Mouse (Mus musculus) neural tube, embryonic 13.5 days (tissue): ENCODE data around the gene Htr2b. TPM values are rescaled to one million over a fixed set of nuclear protein-coding genes. Genes with fewer than 3 reads are reported as not detected.
A peak's percentile ranks its signal among the peaks of the same experiment; 100 is the strongest.

Experiments used
- ATAC-seq: fragments of 200-750 bp; cut with Nextera tagmentation; 2 replicates; pipeline ENCODE4 v1.8.0; 2017; ENCODE audit warnings: low read depth, mild to moderate bottlenecking, moderate TSS enrichment, moderate library complexity
- H3K27ac ChIP-seq: fragments of 300-500 bp; sonication (generic); replicated peaks from 2 replicates; pipeline ENCODE4 v1.5.1; 2015; ENCODE audit warnings: moderate library complexity, mild to moderate bottlenecking, inconsistent platforms
- H3K27me3 ChIP-seq: fragments of 300-500 bp; sonication (generic); 2 replicates; pipeline ENCODE4 v1.6.1; 2015; ENCODE audit warnings: mild to moderate bottlenecking, inconsistent platforms
- H3K36me3 ChIP-seq: fragments of 300-500 bp; sonication (generic); 2 replicates; pipeline ENCODE4 v1.6.1; 2015; ENCODE audit warnings: mild to moderate bottlenecking, inconsistent platforms
- H3K4me1 ChIP-seq: fragments of 300-500 bp; sonication (generic); replicated peaks from 2 replicates; pipeline ENCODE4 v1.6.1; 2015; ENCODE audit warnings: inconsistent platforms
- H3K4me2 ChIP-seq: fragments of 300-500 bp; sonication (generic); 2 replicates; pipeline ENCODE4 v1.6.1; 2015; ENCODE audit warnings: inconsistent platforms, mild to moderate bottlenecking, moderate library complexity
- H3K4me3 ChIP-seq: fragments of 300-500 bp; sonication (generic); 2 replicates; pipeline ENCODE4 v1.5.1; 2015; ENCODE audit warnings: mild to moderate bottlenecking, inconsistent platforms
- H3K9ac ChIP-seq: fragments of 300-500 bp; sonication (generic); 2 replicates; pipeline ENCODE4 v1.6.1; 2015; ENCODE audit warnings: moderate library complexity, mild to moderate bottlenecking, inconsistent platforms
- H3K9me3 ChIP-seq: fragments of 300-500 bp; sonication (generic); 2 replicates; pipeline ENCODE4 v1.6.1; 2016; ENCODE audit warnings: inconsistent platforms
- WGBS: fragments of 180-500 bp; shearing (Covaris S2); methylation state at CpG from one replicate; pipeline ENCODE4 v1.1.7; 2015; 5-methylcytosine and 5-hydroxymethylcytosine counted together
- polyA plus RNA-seq: library from polyadenylated mRNA; unstranded; fragments of >200 nt; fragmentation: Nextera tagmentation; extraction: Ambion mirVana; gene quantifications from 2 replicates; pipeline ENCODE4 v1.2.1, GENCODE M21; 2015

The Htr2b gene
- polyA plus RNA-seq, result 0.21 and 0.27 TPM in 2 replicates

GRCm38 (mm10) chr1:86111779-86112178 lies at the start of gene Htr2b:
Gene Htr2b (minus strand): TSS chr1:86111970.
- Histone ChIP-seq H3K4me1 (0 out of 2 replicates have a peak, but pooled peaks cover 5% of the 10 kb centered on the region), H3K9ac (no peak within 1 kb of the TSS), H3K36me3 (peaks cover 5% of the 10 kb centered on the region), H3K4me2 (no peak within 1 kb of the TSS), H3K27me3 (no peaks in the 10 kb centered on the region), H3K9me3 (no peaks in the 10 kb centered on the region), H3K4me3 (no peak within 1 kb of the TSS), H3K27ac (no peak within 1 kb of the TSS)
- WGBS, result 65% methylated on average over 6 of the region's 6 CpGs
- ATAC-seq, result no peak

DNA sequence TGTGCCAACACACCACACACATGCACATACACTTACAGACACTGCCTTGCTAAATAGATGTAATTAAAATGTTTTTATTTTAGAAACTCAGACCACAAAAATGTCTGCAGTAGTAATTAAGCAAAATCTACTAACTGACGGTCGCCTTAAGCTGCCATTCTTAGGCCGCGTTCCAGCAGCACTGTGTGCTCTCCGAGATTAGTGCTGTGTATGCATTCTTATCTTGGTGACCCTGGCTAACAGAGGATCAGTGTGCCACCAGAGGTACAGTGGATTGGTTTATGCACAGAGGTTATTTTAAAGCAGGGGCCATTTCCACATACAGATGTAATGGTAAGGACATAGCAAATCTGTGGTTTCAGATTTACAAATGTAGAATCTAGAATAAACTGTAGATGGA lies 49.3 kb upstream of the Htr2b start:
- no peak overlapping the region for H3K4me2 ChIP-seq
- WGBS, result 96% methylated on average over 5 of the region's 5 CpGs
- no peak overlapping the region for H3K27ac ChIP-seq
- no peak overlapping the region for H3K9ac ChIP-seq
- H3K4me1 ChIP-seq, result peaks cover 2% of the 10 kb centered on the region; the same call in 1 of the 2 replicates
- no peak overlapping the region for H3K4me3 ChIP-seq
- ATAC-seq, result no peak
- no peaks in the 10 kb centered on the region for H3K9me3 ChIP-seq
- peaks cover 89% of the 10 kb centered on the region for H3K36me3 ChIP-seq
- H3K27me3 ChIP-seq, result no peaks in the 10 kb centered on the region

GRCm38 (mm10) chr1:86160479-86160878 lies 48.7 kb upstream of the Htr2b start:
- Histone ChIP-seq H3K4me3 (no peak overlapping the region), H3K27ac (no peak overlapping the region), H3K36me3 (peaks cover 84% of the 10 kb centered on the region), H3K27me3 (no peaks in the 10 kb centered on the region), H3K4me1 (peaks cover 8% of the 10 kb centered on the region), H3K4me2 (no peak overlapping the region), H3K9ac (no peak overlapping the region), H3K9me3 (no peaks in the 10 kb centered on the region)
- no peak for ATAC-seq
- 95% methylated on average over 5 of the region's 5 CpGs for WGBS

DNA sequence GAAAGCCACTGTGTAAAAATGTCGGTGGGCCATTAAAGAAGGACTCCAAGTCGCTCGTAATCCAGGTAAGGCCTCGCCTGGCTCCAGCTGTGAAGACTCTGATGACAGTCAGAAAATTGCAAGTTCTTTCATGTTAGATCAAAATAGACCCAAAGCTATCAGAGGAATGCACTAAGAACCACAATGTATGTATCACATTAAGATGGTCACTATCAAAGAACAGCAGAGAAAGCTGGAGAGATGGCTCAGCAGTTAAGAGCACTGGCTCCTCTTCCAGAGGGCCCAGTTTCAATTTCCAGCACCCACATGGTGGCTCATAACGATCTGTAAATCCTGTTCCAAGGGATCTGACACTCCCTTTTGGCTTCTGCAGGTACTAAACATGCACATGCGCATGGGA lies 48.3 kb upstream of the Htr2b start:
- H3K9ac ChIP-seq, result no peak overlapping the region
- H3K9me3 ChIP-seq, result no peaks in the 10 kb centered on the region
- no peak overlapping the region for H3K27ac ChIP-seq
- H3K27me3 ChIP-seq, result no peaks in the 10 kb centered on the region
- WGBS, result 94% methylated on average over 6 of the region's 6 CpGs
- H3K4me2 ChIP-seq, result no peak overlapping the region
- H3K4me1 ChIP-seq, result peaks cover 12% of the 10 kb centered on the region
- H3K36me3 ChIP-seq, result peaks cover 80% of the 10 kb centered on the region
- ATAC-seq, result no peak
- H3K4me3 ChIP-seq, result no peak overlapping the region

DNA sequence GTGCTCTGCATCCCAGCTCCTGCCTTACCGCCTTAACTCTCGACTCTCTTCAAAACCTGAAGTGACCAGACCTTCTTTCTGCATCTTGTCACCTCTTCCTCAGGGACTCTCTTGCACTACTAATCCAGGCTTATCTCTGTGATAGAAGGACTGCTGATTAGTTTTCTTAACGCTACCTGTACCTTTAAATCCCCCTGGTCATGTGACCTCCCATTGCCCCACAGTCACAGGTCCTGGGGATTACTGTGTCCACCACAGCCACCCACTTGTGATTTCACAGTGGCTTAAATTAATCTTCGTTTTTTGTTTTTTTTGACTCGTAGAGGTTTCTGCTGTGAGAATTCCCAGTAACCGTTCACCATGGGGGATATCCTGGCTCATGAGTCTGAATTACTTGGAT lies 44.8 kb upstream of the Htr2b start:
- peaks cover 23% of the 10 kb centered on the region for H3K4me1 ChIP-seq
- no peak overlapping the region for H3K4me3 ChIP-seq
- H3K36me3 ChIP-seq, result peaks cover 47% of the 10 kb centered on the region
- ATAC-seq, result no peak
- H3K4me2 ChIP-seq, result no peak overlapping the region
- H3K27ac ChIP-seq, result no peak overlapping the region
- 0 out of 2 replicates have a peak overlapping the region, but pooled peaks have one; percentile 17 for H3K9ac ChIP-seq
- no peaks in the 10 kb centered on the region for H3K27me3 ChIP-seq
- no peaks in the 10 kb centered on the region for H3K9me3 ChIP-seq
- WGBS, result 93% methylated on average over 6 of the region's 6 CpGs

DNA sequence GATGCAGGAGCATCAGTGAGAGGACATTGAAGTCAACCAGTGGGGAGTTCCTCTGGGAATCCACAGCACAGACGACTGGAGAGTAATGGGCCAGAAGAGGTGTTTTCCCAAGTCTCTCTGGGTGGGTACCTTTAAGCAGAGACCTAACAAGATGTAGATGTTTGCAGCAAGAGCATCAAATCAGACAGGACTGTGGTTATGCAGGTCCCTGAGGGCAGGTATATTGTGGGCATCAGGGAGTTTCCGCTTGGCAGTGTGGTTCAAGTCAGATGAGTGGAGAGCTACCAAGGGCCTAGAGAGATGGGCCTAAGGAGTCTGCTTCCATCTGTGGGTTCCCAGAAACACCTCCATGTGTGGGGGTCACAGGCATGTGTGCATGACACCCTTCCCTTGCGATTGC lies 44.3 kb upstream of the Htr2b start:
- peaks cover 23% of the 10 kb centered on the region for H3K4me1 ChIP-seq
- peak overlapping the region; percentile 90; the same call in 1 of the 2 replicates for H3K9ac ChIP-seq
- H3K9me3 ChIP-seq, result no peaks in the 10 kb centered on the region
- H3K27me3 ChIP-seq, result no peaks in the 10 kb centered on the region
- ATAC-seq, result no peak
- H3K27ac ChIP-seq, result no peak overlapping the region
- H3K4me3 ChIP-seq, result no peak overlapping the region
- H3K4me2 ChIP-seq, result no peak overlapping the region
- WGBS, result 87% methylated on average over 3 of the region's 3 CpGs
- peaks cover 42% of the 10 kb centered on the region for H3K36me3 ChIP-seq

DNA sequence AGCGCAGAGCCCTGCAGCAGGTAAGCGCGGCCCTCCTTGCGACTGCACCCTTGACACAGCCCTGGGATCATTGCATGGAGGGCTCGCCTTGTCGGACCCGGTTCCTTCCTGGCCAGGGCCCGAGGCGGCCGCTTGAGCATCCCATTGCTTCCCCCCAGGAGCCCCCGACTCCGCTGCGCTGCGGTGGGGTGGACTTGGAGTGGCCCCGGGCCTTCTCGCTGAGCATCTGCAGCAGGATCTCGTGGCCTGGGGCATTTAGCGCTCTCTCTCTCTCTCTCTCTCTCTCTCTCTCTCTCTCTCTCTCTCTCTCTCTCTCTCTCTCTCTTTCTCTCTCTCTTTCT lies 43.0 kb upstream of the Htr2b start:
- Histone ChIP-seq H3K36me3 (peaks cover 29% of the 10 kb centered on the region), H3K27ac (peak overlapping the region; percentile 65; the same call in 1 of the 2 replicates), H3K9me3 (no peaks in the 10 kb centered on the region), H3K9ac (peak overlapping the region; percentile 90), H3K4me1 (peaks cover 23% of the 10 kb centered on the region), H3K4me3 (peak overlapping the region; percentile 86), H3K27me3 (no peaks in the 10 kb centered on the region), H3K4me2 (peak overlapping the region; percentile 70)
- WGBS, result under 1% methylated on average over 18 of the region's 18 CpGs
- ATAC-seq, result no peak

DNA sequence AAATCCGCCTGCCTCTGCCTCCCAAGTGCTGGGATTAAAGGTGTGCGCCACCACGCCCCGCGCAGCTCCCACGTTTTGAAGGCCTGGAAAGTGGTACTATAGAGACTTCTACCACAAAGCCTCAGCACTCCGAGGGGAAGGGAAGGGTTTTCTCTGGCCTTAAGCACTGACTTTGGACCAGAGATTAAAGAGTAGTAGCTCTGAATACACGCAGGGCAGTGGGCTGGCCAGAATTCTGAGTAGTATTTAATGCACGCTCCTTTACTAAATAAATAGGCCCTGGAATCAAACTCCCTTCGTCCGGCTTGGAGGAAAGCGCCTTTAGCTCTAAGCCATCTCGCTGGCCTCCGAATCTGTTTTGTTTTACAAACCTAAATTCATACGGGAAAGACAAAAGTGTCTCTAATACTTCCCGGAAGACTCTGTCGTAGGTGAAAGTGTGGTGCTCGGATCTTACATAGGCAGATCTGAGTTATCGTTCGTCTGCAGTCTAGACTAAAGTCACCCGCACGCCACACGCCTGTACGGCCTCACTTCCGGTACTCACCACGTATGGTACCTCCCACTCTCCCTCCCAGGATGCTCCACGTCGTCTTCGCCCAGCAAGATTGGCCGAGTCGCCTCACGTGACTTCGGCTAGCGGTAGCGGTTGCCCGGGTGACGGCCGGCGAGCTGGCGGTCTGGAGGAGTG lies 42.5 kb upstream of the Htr2b start, which contains the start of gene Armc9:
Armc9 (plus strand) TSS at position 648 of the 691 bp plus-strand sequence.
- H3K36me3 ChIP-seq, result peaks cover 25% of the 10 kb centered on the region
- WGBS, result 5% methylated on average over 40 of the region's 40 CpGs
- H3K27me3 ChIP-seq, result no peaks in the 10 kb centered on the region
- peak within 1 kb of the TSS; percentile 90 for H3K9ac ChIP-seq
- H3K4me1 ChIP-seq, result peaks cover 23% of the 10 kb centered on the region
- H3K4me3 ChIP-seq, result peak within 1 kb of the TSS; percentile 86
- no peaks in the 10 kb centered on the region for H3K9me3 ChIP-seq
- peak within 1 kb of the TSS; percentile 84 for H3K27ac ChIP-seq
- peak; percentile 100 for ATAC-seq
- H3K4me2 ChIP-seq, result peak within 1 kb of the TSS; percentile 70

DNA sequence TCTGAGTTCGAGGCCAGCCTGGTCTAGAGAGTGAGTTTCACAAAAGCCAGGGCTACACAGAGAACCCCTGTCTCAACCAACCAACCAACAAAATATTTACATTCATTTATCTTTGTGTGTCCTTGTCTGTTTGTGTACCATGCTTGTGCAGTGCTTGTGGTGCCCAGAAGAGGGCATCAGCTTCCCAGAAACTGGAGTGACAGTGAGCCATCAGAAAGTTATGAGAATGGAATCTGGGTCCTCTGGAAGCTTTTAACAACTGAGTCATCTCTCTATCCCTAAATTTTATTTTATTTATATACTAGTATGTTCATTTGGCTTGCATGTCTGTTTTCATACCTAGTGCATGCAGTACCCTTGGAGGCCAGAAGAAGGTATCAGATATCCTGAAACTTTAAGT lies 40.8 kb upstream of the Htr2b start:
- no peak for ATAC-seq
- 97% methylated on average over 1 of the region's 1 CpGs for WGBS
- Histone ChIP-seq H3K4me3 (no peak overlapping the region), H3K36me3 (peaks cover 11% of the 10 kb centered on the region; the same call in 1 of the 2 replicates), H3K4me2 (no peak overlapping the region), H3K4me1 (peaks cover 23% of the 10 kb centered on the region), H3K9me3 (no peaks in the 10 kb centered on the region), H3K9ac (no peak overlapping the region), H3K27ac (no peak overlapping the region), H3K27me3 (no peaks in the 10 kb centered on the region)

DNA sequence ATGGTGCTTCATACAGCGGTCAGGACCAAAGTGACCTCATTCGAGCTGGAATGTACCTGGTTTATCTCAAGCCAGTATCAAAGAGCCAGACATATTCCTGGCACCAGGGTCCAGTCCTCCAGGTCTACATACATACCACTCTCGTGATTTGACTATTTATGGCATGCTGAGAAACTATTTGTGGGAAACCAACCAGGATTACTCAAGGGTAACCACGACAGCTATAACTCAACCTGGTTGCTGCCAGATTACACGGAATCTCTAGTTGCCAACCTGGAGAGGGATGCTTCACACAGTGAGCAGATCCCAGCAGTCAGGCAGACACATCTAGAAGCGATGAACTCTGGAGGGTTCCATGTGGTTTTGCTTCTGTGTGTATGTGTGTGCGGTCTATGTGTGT lies 39.6 kb upstream of the Htr2b start:
- 84% methylated on average over 7 of the region's 7 CpGs for WGBS

GRCm38 (mm10) chr1:86150929-86151328 lies 39.2 kb upstream of the Htr2b start:
- Histone ChIP-seq H3K27me3 (no peaks in the 10 kb centered on the region), H3K27ac (no peak overlapping the region), H3K4me3 (no peak overlapping the region), H3K9me3 (no peaks in the 10 kb centered on the region), H3K36me3 (no peaks in the 10 kb centered on the region), H3K9ac (no peak overlapping the region), H3K4me1 (peaks cover 19% of the 10 kb centered on the region), H3K4me2 (no peak overlapping the region)
- ATAC-seq, result no peak
- WGBS, result 90% methylated on average over 6 of the region's 6 CpGs

More for the DNA sequence above, 39.6 kb upstream of the Htr2b start:
- no peaks in the 10 kb centered on the region for H3K9me3 ChIP-seq
- no peak overlapping the region for H3K4me3 ChIP-seq
- no peaks in the 10 kb centered on the region for H3K36me3 ChIP-seq
- ATAC-seq, result no peak
- no peak overlapping the region for H3K9ac ChIP-seq
- no peak overlapping the region for H3K27ac ChIP-seq
- peaks cover 23% of the 10 kb centered on the region for H3K4me1 ChIP-seq
- H3K4me2 ChIP-seq, result no peak overlapping the region
- H3K27me3 ChIP-seq, result no peaks in the 10 kb centered on the region

- no peaks in the 10 kb centered on the region for H3K4me1 ChIP-seq
- no peak overlapping the region for H3K27ac ChIP-seq
- no peak overlapping the region for H3K4me2 ChIP-seq
- no peak overlapping the region for H3K9ac ChIP-seq
- 84% methylated on average over 9 of the region's 9 CpGs for WGBS
- H3K4me3 ChIP-seq, result no peak overlapping the region
- H3K9me3 ChIP-seq, result no peaks in the 10 kb centered on the region
- ATAC-seq, result no peak
- no peaks in the 10 kb centered on the region for H3K36me3 ChIP-seq
- H3K27me3 ChIP-seq, result no peaks in the 10 kb centered on the region
Measured at GRCm38 (mm10) chr1:86148161-86148560, 36.4 kb upstream of the Htr2b start.

GRCm38 (mm10) chr1:86147557-86147956 lies 35.8 kb upstream of the Htr2b start:
- Histone ChIP-seq H3K27me3 (no peaks in the 10 kb centered on the region), H3K4me3 (no peak overlapping the region), H3K27ac (no peak overlapping the region), H3K9ac (no peak overlapping the region), H3K4me2 (no peak overlapping the region), H3K9me3 (no peaks in the 10 kb centered on the region), H3K4me1 (no peaks in the 10 kb centered on the region), H3K36me3 (0 out of 2 replicates have a peak, but pooled peaks cover 2% of the 10 kb centered on the region)
- WGBS, result 77% methylated on average over 5 of the region's 5 CpGs
- ATAC-seq, result no peak
